Mouse (Mus musculus) midbrain, embryonic 15.5 days (tissue): ENCODE measurements around the gene Hist1h1b. TPM values are rescaled to one million over a fixed set of nuclear protein-coding genes. Genes with fewer than 3 reads are reported as not detected.
"Not testable (repeated sequence)": the region's sequence is repeated elsewhere in the genome, so short reads cannot be mapped to it uniquely, and the experiment has no call there.

Source experiments
- ATAC-seq: fragments of 200-750 bp; cut with Nextera tagmentation; replicated peaks from 2 replicates; pipeline ENCODE4 v1.8.0; 2017; ENCODE audit warnings: moderate TSS enrichment
- H3K27ac ChIP-seq: fragments of 300-500 bp; sonication (generic); 2 replicates; pipeline ENCODE4 v1.5.1; 2015; ENCODE audit warnings: mild to moderate bottlenecking, inconsistent platforms
- H3K27me3 ChIP-seq: fragments of 300-500 bp; sonication (generic); replicated peaks from 2 replicates; pipeline ENCODE4 v1.6.1; 2015; ENCODE audit warnings: inconsistent platforms
- H3K36me3 ChIP-seq: fragments of 300-500 bp; sonication (generic); replicated peaks from 2 replicates; pipeline ENCODE4 v1.6.1; 2015; ENCODE audit warnings: inconsistent platforms
- H3K4me1 ChIP-seq: fragments of 300-500 bp; sonication (generic); 2 replicates; pipeline ENCODE4 v1.6.1; 2015; ENCODE audit warnings: inconsistent platforms
- H3K4me2 ChIP-seq: fragments of 300-500 bp; sonication (generic); 2 replicates; pipeline ENCODE4 v1.6.1; 2015; ENCODE audit warnings: inconsistent platforms, mild to moderate bottlenecking, moderate library complexity
- H3K4me3 ChIP-seq: fragments of 300-500 bp; sonication (generic); 2 replicates; pipeline ENCODE4 v1.5.1; 2015; ENCODE audit warnings: mild to moderate bottlenecking, inconsistent platforms
- H3K9ac ChIP-seq: fragments of 300-500 bp; sonication (generic); 2 replicates; pipeline ENCODE4 v1.6.1; 2015; ENCODE audit warnings: mild to moderate bottlenecking, inconsistent platforms
- H3K9me3 ChIP-seq: fragments of 300-500 bp; sonication (generic); 2 replicates; pipeline ENCODE4 v1.6.1; 2016; ENCODE audit warnings: inconsistent platforms
- WGBS: fragments of 180-500 bp; shearing (Covaris S2); methylation state at CpG from one replicate; pipeline ENCODE4 v1.1.7; 2015; ENCODE audit warnings: mixed read lengths; 5-methylcytosine and 5-hydroxymethylcytosine counted together
- microRNA-seq: library from miRNA; unstranded; fragments of <30 nt; microRNA quantifications from one replicate; pipeline ENCODE4, GENCODE M21; 2016
- polyA plus RNA-seq: library from polyadenylated mRNA; unstranded; fragments of >200 nt; fragmentation: Nextera tagmentation; extraction: Ambion mirVana; gene quantifications from 2 replicates; pipeline ENCODE4 v1.2.1, GENCODE M21; 2015

The Hist1h1b gene
- polyA plus RNA-seq, 1 experiment from 2014 or later: 3.4 TPM

- no peak overlapping the region for H3K9ac ChIP-seq
- peaks cover 12% of the 10 kb centered on the region for H3K4me1 ChIP-seq
- 95% methylated on average over 1 of the region's 1 CpGs for WGBS
- H3K4me3 ChIP-seq: no peak overlapping the region
- no peaks in the 10 kb centered on the region for H3K9me3 ChIP-seq
- H3K36me3 ChIP-seq: no peaks in the 10 kb centered on the region
- no peaks in the 10 kb centered on the region for H3K27me3 ChIP-seq
- H3K4me2 ChIP-seq: no peak overlapping the region
- no peak overlapping the region for H3K27ac ChIP-seq
- no peak for ATAC-seq
Observed at GRCm38 (mm10) chr13:21745006-21745405, 35.4 kb downstream of the Hist1h1b start.

DNA sequence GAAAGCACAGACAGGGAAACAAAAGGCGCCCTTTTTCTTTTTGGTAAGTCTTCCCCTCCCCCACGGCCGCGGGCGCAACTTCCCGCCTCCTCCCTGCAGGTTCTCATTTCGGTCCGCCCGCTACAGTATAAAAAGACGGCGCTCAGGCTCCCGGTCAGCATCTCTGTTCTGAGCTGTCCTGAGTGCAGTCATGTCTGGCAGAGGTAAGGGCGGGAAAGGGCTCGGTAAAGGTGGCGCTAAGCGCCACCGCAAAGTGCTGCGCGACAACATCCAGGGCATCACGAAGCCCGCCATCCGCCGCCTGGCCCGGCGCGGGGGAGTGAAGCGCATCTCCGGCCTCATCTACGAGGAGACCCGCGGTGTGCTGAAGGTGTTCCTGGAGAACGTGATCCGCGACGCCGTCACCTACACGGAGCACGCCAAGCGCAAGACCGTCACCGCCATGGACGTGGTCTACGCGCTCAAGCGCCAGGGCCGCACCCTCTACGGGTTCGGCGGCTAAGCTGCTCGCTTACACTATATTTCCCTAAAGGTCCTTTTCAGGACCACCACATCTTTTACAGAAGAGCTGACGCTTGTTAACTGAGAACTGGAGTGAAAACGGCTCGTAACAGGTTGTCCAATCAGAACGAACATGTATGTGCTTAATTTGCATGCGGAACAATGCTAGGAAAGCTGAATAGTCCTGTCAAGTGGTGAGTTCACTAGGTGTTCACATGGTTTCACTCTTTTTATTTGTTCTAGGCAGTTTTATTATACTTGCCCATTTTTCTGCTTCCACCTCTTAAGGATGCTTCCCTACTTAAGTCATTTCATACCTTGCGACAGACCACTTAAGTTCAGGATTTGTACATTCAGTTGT lies 45.3 kb downstream of the Hist1h1b start, which contains the start of gene Hist1h4j:
Gene Hist1h4j, plus strand, starts transcription at position 159 of the 862 bp plus-strand sequence.
- Histone ChIP-seq H3K4me3 (peak within 1 kb of the TSS; percentile 49), H3K4me2 (peak within 1 kb of the TSS; percentile 79), H3K9ac (peak within 1 kb of the TSS; percentile 57), H3K4me1 (peaks cover 12% of the 10 kb centered on the region), H3K27ac (peak within 1 kb of the TSS; percentile 98)
- H3K27me3 ChIP-seq, H3K9me3 ChIP-seq, H3K36me3 ChIP-seq: not testable (repeated sequence)
- WGBS: under 1% methylated on average over 50 of the region's 56 CpGs
- ATAC-seq: peak; percentile 91

DNA sequence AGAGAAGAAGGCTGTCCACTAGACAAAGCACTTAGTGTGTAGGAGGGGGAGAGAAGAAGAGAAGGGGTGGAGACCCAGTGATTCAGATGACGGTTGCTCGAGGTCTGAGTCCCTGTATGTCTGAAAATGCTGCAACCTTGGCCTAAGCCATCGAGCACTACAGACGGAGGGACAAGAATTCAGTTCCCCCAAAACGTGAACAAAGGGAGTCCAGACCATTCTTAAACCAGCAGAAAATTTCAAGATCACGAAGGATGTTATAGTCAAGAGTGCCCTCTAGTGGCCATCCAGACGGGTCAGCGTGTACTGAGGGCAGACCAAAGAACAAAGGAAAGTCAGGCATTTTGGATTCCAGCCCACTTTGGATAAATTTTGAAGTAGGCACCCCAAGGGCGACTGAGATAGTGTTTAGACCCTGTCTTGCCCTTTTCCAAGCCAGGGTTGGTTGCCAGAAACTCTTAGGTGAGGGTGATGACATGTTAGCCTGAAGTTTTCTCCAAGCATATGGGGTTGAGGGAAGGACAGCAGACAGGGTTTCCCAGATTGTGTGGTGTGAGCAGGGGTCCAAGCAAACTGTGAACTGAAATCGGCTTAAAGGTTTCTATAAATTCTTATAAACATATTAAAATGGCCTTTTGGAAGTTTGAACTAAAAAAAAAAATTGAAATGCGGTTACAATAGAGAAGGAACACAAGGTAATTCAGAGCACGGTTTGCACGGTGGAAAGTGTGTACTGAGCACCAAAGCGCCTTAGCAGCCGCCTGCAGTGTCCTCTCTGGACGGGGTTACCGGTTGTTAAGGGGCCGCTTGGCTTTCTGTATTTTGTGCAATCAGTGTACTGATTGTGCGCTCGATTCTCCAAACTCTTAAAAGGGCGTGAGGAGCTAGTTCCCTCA lies 46.2 kb downstream of the Hist1h1b start:
- peaks cover 12% of the 10 kb centered on the region for H3K4me1 ChIP-seq
- no peaks in the 10 kb centered on the region for H3K27me3 ChIP-seq
- peak overlapping the region; percentile 79 for H3K4me2 ChIP-seq
- H3K27ac ChIP-seq: peak overlapping the region; percentile 98
- peak overlapping the region; percentile 57 for H3K9ac ChIP-seq
- WGBS: under 1% methylated on average over 21 of the region's 21 CpGs
- H3K4me3 ChIP-seq: peak overlapping the region; percentile 49
- no peaks in the 10 kb centered on the region for H3K36me3 ChIP-seq
- H3K9me3 ChIP-seq: no peaks in the 10 kb centered on the region
- ATAC-seq: peak; percentile 87

DNA sequence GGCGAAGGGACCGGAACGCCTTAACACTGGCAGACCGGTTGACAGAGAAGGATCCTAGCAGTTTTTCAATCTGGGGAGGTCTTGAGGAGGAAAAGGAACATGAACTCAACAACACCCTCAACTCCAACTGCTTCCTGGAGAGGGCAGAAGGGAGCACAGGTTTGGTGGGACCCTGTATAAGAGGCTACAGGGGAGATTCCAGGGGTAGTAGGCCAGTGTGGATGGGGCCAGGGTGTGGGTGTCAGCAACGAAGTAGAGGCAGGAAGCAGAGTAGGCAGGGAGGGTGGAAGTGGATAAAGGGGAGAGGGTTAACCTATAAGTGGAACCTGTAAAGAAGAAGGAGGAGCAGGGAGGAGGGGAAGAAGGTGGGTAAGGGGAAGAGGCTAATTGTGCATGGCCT lies 47.0 kb downstream of the Hist1h1b start:
- ATAC-seq: peak; percentile 32
- Histone ChIP-seq H3K4me3 (no peak overlapping the region), H3K4me2 (peak overlapping the region; percentile 79; the same call in 1 of the 2 replicates), H3K36me3 (no peaks in the 10 kb centered on the region), H3K9ac (no peak overlapping the region), H3K9me3 (no peaks in the 10 kb centered on the region), H3K27me3 (no peaks in the 10 kb centered on the region), H3K4me1 (peaks cover 12% of the 10 kb centered on the region), H3K27ac (peak overlapping the region; percentile 98)
- 56% methylated on average over 5 of the region's 5 CpGs for WGBS

Small RNAs within 50 kb of the gene (microRNA-seq; reads per million reads assigned to microRNA genes)
- gene Gm19658: not detected
- not detected for gene Gm44346
- not detected for gene Gm44454

Other genes starting within 250 kb of the Hist1h1b start
- 5.0 and 5.3 TPM in 2 replicates for gene Zkscan8, start 249.5 kb downstream of the Hist1h1b start, polyA plus RNA-seq
- 0.09 and 0.22 TPM in 2 replicates for gene Olfr1366, start 237.8 kb downstream of the Hist1h1b start, polyA plus RNA-seq
- gene Olfr1535, start 220.7 kb downstream of the Hist1h1b start, polyA plus RNA-seq: 0.05 TPM in 1 of 2 replicates, not detected in the other
- gene Olfr1364, start 198.9 kb downstream of the Hist1h1b start, polyA plus RNA-seq: not detected in 2 replicates
- not detected in 2 replicates for gene Olfr1362, start 166.6 kb downstream of the Hist1h1b start, polyA plus RNA-seq
- gene Olfr11, start 138.1 kb downstream of the Hist1h1b start, polyA plus RNA-seq: 0.06 and 0.08 TPM in 2 replicates
- gene Olfr1361, start 117.2 kb downstream of the Hist1h1b start, polyA plus RNA-seq: not detected in 2 replicates
- gene Olfr1360, start 103.2 kb downstream of the Hist1h1b start, polyA plus RNA-seq: not detected in 2 replicates
- gene Olfr1359, start 82.5 kb downstream of the Hist1h1b start, polyA plus RNA-seq: not detected in 2 replicates
- gene Hist1h2bl, start 64.5 kb downstream of the Hist1h1b start, polyA plus RNA-seq: 0.59 TPM in 1 of 2 replicates, not detected in the other
- 3.9 and 10.3 TPM in 2 replicates for gene Hist1h2ai, start 64.2 kb downstream of the Hist1h1b start, polyA plus RNA-seq
- gene Hist1h3h, start 63.0 kb downstream of the Hist1h1b start, polyA plus RNA-seq: 1.1 TPM in 1 of 2 replicates, not detected in the other
- 0.39 and 1.7 TPM in 2 replicates for gene Hist1h2bm, start 58.6 kb downstream of the Hist1h1b start, polyA plus RNA-seq
- gene Hist1h4j, start 45.6 kb downstream of the Hist1h1b start, polyA plus RNA-seq: 0.93 TPM in 1 of 2 replicates, not detected in the other
- 1.8 and 4.2 TPM in 2 replicates for gene Hist1h4k, start 30.1 kb downstream of the Hist1h1b start, polyA plus RNA-seq
- 5.5 and 6.9 TPM in 2 replicates for gene Hist1h2ak, start 26.8 kb downstream of the Hist1h1b start, polyA plus RNA-seq
- 0.89 TPM in 1 of 2 replicates, not detected in the other for gene Hist1h2bn, start 26.5 kb downstream of the Hist1h1b start, polyA plus RNA-seq
- gene Hist1h3i, start 2.7 kb upstream of the Hist1h1b start, polyA plus RNA-seq: 26.1 and 35.4 TPM in 2 replicates
- gene Hist1h2an, start 6.6 kb upstream of the Hist1h1b start, polyA plus RNA-seq: 3.8 TPM in 1 of 2 replicates, not detected in the other
- gene Hist1h2bp, start 6.8 kb upstream of the Hist1h1b start, polyA plus RNA-seq: 0.31 and 0.87 TPM in 2 replicates
- gene Hist1h2bq, start 29.6 kb upstream of the Hist1h1b start, polyA plus RNA-seq: 3.6 and 4.1 TPM in 2 replicates
- gene Hist1h2ao, start 29.8 kb upstream of the Hist1h1b start, polyA plus RNA-seq: not detected in 2 replicates
- gene Hist1h4m, start 31.1 kb upstream of the Hist1h1b start, polyA plus RNA-seq: 1.4 TPM in 1 of 2 replicates, not detected in the other
- gene Hist1h4n, start 51.6 kb upstream of the Hist1h1b start, polyA plus RNA-seq: 4.2 and 5.9 TPM in 2 replicates
- 432 and 476 TPM in 2 replicates for gene Hist1h2ap, start 52.9 kb upstream of the Hist1h1b start, polyA plus RNA-seq
- gene Hist1h2br, start 53.1 kb upstream of the Hist1h1b start, polyA plus RNA-seq: 4.0 and 4.1 TPM in 2 replicates
- 14.0 TPM in 2 replicates for gene Zfp184, start 164.5 kb upstream of the Hist1h1b start, polyA plus RNA-seq
- not detected in 2 replicates for gene Pom121l2, start 200.6 kb upstream of the Hist1h1b start, polyA plus RNA-seq
- gene Prss16, start 229.1 kb upstream of the Hist1h1b start, polyA plus RNA-seq: not detected in 2 replicates